Mouse (Mus musculus) brain, embryonic 18.5 days (tissue): ENCODE measurements around the gene Mlph.

ENCODE experiments used
- DNase-seq: peaks from one replicate; pipeline ENCODE4 v3.0.0-alpha.2; 2012; ENCODE audit warnings: low read depth, low spot score

The Mlph gene

GRCm38 (mm10) chr1:90906357-90906756 is 8.5 kb upstream of the Mlph start:
- no peak for DNase-seq

GRCm38 (mm10) chr1:90909161-90909560 is 5.7 kb upstream of the Mlph start:
- DNase-seq = no peak

- no peak for DNase-seq
These were observed 5.2 kb upstream of the Mlph start for GRCm38 (mm10) chr1:90909631-90910152.

- DNase-seq = no peak
These were observed 1.7 kb upstream of the Mlph start for GRCm38 (mm10) chr1:90913231-90913630.

- DNase-seq = no peak
These were observed 2.6 kb downstream of the Mlph start for GRCm38 (mm10) chr1:90917509-90917908.

- no peak for DNase-seq
These were observed 6.8 kb downstream of the Mlph start for GRCm38 (mm10) chr1:90921687-90922086.

- no peak for DNase-seq
These were observed 11.1 kb downstream of the Mlph start for GRCm38 (mm10) chr1:90926030-90926429.

- no peak for DNase-seq
These were observed 12.4 kb downstream of the Mlph start for GRCm38 (mm10) chr1:90927308-90927707.

GRCm38 (mm10) chr1:90927929-90928574 is 13.2 kb downstream of the Mlph start:
- no peak for DNase-seq

- DNase-seq = peak; percentile 71
These were observed 13.7 kb downstream of the Mlph start for GRCm38 (mm10) chr1:90928575-90928934.

- DNase-seq = no peak
These were observed 18.1 kb downstream of the Mlph start for GRCm38 (mm10) chr1:90933001-90933400.

GRCm38 (mm10) chr1:90936990-90937389 is 22.1 kb downstream of the Mlph start:
- DNase-seq = no peak

- DNase-seq = no peak
These were observed 25.1 kb downstream of the Mlph start for GRCm38 (mm10) chr1:90939980-90940379.

- DNase-seq = no peak
These were observed 30.3 kb downstream of the Mlph start for GRCm38 (mm10) chr1:90945171-90945570.

- no peak for DNase-seq
These were observed 32.4 kb downstream of the Mlph start for GRCm38 (mm10) chr1:90947252-90947651.

- no peak for DNase-seq
These were observed 34.4 kb downstream of the Mlph start for GRCm38 (mm10) chr1:90949309-90949708.

GRCm38 (mm10) chr1:90951670-90952069 is 36.8 kb downstream of the Mlph start:
- DNase-seq = no peak

- DNase-seq = no peak
These were observed 37.9 kb downstream of the Mlph start, which contains the start of gene Prlh for GRCm38 (mm10) chr1:90952808-90953207. Gene Prlh, plus strand, starts transcription at chr1:90953108.

GRCm38 (mm10) chr1:90953688-90954087 is 38.8 kb downstream of the Mlph start:
- DNase-seq = no peak

- no peak for DNase-seq
These were observed 41.6 kb downstream of the Mlph start for GRCm38 (mm10) chr1:90956245-90957096.

- DNase-seq = no peak
These were observed 47.6 kb downstream of the Mlph start for GRCm38 (mm10) chr1:90962526-90962925.

GRCm38 (mm10) chr1:90962994-90963393 is 48.1 kb downstream of the Mlph start:
- DNase-seq = no peak

- DNase-seq = no peak
These were observed 52.7 kb downstream of the Mlph start for GRCm38 (mm10) chr1:90967583-90967982.
